Mouse (Mus musculus) liver, embryonic 14.5 days (tissue): ENCODE measurements around the gene Hhex. TPM values are rescaled to one million over a fixed set of nuclear protein-coding genes. Genes with fewer than 3 reads are reported as not detected.

Source experiments
- ATAC-seq: fragments of 200-750 bp; cut with Nextera tagmentation; 2 replicates; pipeline ENCODE4 v1.8.0; 2017; ENCODE audit warnings: moderate number of reproducible peaks, mild to moderate bottlenecking, moderate library complexity; ENCODE audit not compliant: insufficient read depth
- DNase-seq, 3 experiments: peaks; one replicate each; pipeline ENCODE4 v3.0.0-alpha.2; 2012 to 2013; ENCODE audit warnings: low read depth in 3 of 3, low spot score in 3 of 3
- H3K27ac ChIP-seq: fragments of 300-500 bp; sonication (generic); 2 replicates; pipeline ENCODE4 v1.5.1; 2014; ENCODE audit warnings: moderate library complexity, mild to moderate bottlenecking, control low read depth, inconsistent platforms
- H3K27me3 ChIP-seq: fragments of 300-500 bp; sonication (generic); 2 replicates; pipeline ENCODE4 v1.6.1; 2014; ENCODE audit warnings: mild to moderate bottlenecking, low read length, moderate library complexity; ENCODE audit not compliant: control insufficient read depth, insufficient read depth
- H3K36me3 ChIP-seq: fragments of 300-500 bp; sonication (generic); replicated peaks from 2 replicates; pipeline ENCODE4 v1.6.1; 2014; ENCODE audit warnings: low read depth; ENCODE audit not compliant: control insufficient read depth, insufficient read depth
- H3K4me1 ChIP-seq, 2 experiments: fragments of 200-500 bp in 1 of 2; fragments of 300-500 bp in 1 of 2; sonication (generic) in 1 of 2; replicated peaks; 2 replicates each; pipeline ENCODE4 v1.6.1; 2012 to 2014; ENCODE audit warnings: antibody characterized with exemption in 1 of 2, inconsistent platforms in 1 of 2, low read length in 1 of 2; ENCODE audit not compliant: control insufficient read depth in 2 of 2, insufficient read depth in 2 of 2
- H3K4me2 ChIP-seq: fragments of 300-500 bp; sonication (generic); 2 replicates; pipeline ENCODE4 v1.6.1; 2014; ENCODE audit warnings: low read depth, mild to moderate bottlenecking, control low read depth, moderate library complexity
- H3K4me3 ChIP-seq, 2 experiments: fragments of 200-500 bp in 1 of 2; fragments of 300-500 bp in 1 of 2; sonication (generic) in 1 of 2; 2 replicates each; pipeline ENCODE4 v1.5.1; 2012 to 2014; ENCODE audit warnings: low read depth in 2 of 2, low read length in 2 of 2, mild to moderate bottlenecking in 2 of 2, control low read depth in 1 of 2, inconsistent platforms in 1 of 2, moderate library complexity in 1 of 2; ENCODE audit not compliant: insufficient read depth in 1 of 2
- H3K9ac ChIP-seq: fragments of 300-500 bp; sonication (generic); replicated peaks from 2 replicates; pipeline ENCODE4 v1.6.1; 2014; ENCODE audit warnings: mild to moderate bottlenecking, control low read depth, moderate library complexity
- H3K9me3 ChIP-seq: fragments of 300-500 bp; sonication (generic); 2 replicates; pipeline ENCODE4 v1.6.1; 2016; ENCODE audit warnings: low read length, mixed read lengths; ENCODE audit not compliant: control insufficient read depth
- CTCF ChIP-seq: IDR thresholded peaks from 2 replicates; pipeline ENCODE4 v1.5.1; 2016; ENCODE audit warnings: antibody characterized with exemption, low read depth, control low read depth
- EP300 ChIP-seq: IDR thresholded peaks from 2 replicates; pipeline ENCODE4 v1.6.1; 2016; ENCODE audit warnings: antibody characterized with exemption, low read depth
- WGBS: fragments of 180-500 bp; shearing (Covaris S2); extraction: QIAGEN DNeasy Blood & Tissue Kit; methylation state at CpG from one replicate; pipeline ENCODE4 v1.1.7; 2014; ENCODE audit not compliant: insufficient replicate concordance; 5-methylcytosine and 5-hydroxymethylcytosine counted together
- polyA plus RNA-seq, 2 experiments: library from polyadenylated mRNA; depleted of rRNA in 1 of 2; stranded (reverse) in 1 of 2; unstranded in 1 of 2; fragments of >200 nt; fragmentation: Nextera tagmentation in 1 of 2; extraction: Ambion mirVana in 1 of 2; gene quantifications; 2 replicates each; pipeline versions ENCODE4 v1.2.1 to v1.2.3; 2012 to 2014

Gene Hhex
- polyA plus RNA-seq, 2 experiments, result 10.3 to 13.5 TPM

DNA sequence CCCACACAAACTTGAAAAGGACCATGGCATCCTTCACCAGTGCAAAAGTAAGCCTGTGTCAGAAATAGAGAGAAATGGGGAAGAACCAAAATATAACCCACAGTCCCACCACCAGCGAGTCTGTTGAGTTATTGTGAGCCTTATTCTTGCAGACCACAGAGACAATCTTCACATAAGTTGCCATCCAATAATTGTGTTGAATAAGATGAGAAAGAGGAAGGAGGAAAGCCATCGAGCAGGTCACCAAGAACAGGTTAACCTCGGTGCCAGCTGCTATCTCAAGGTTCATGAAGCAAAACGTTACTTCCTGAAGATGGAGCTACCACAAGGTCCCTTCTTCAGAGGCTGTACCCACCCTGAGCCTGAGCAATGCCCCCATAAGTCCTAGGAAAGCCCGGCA, 32.4 kb downstream of the Hhex start:
- H3K27ac ChIP-seq, result no peak overlapping the region
- no peak for DNase-seq
- WGBS, result 24% methylated on average over 5 of the region's 5 CpGs
- H3K9ac ChIP-seq, result no peak overlapping the region
- H3K4me3 ChIP-seq, result no peak overlapping the region
- H3K27me3 ChIP-seq, result no peaks in the 10 kb centered on the region
- no peak for TF ChIP-seq CTCF
- TF ChIP-seq EP300, result no peak
- H3K9me3 ChIP-seq, result no peaks in the 10 kb centered on the region
- H3K36me3 ChIP-seq, result no peaks in the 10 kb centered on the region
- peaks cover 4% of the 10 kb centered on the region in 2 experiments; a peak in 1 of 4 replicates for H3K4me1 ChIP-seq
- no peak overlapping the region for H3K4me2 ChIP-seq
- no peak for ATAC-seq

DNA sequence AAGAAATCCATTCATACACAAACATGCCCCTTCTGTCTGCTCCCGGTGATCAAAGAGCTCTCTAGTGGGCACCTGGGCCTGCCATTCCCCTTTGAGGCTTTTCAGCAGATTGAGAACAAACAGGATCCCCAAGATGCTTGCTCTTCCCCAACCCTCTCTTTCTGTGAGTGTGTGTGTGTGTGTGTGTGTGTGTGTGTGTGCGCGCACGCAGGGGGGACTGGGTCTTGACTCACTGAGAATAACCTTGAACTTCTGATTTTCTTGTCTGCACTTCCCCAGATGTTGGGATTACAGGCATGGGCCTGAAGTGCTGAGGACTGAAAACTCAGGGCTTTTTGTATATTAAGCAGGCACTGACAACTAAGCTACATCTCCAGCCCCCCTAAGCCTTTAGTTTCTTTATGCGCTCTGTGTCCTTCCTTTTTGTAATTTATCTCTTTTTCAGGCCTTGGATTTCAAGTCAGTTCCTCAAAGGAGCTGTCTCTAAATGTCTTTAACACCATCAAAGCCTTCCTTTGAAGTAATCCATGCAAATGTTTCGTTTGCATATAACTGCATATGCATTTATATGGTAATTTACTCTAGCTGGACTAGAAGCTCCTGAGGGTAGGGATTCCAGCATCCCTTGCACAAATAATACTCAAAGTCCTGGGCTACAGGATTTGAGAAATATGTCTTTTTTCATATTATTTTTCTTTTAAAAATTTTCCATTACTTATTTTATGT, 34.4 kb downstream of the Hhex start:
- no peak overlapping the region for H3K9ac ChIP-seq
- H3K36me3 ChIP-seq, result no peaks in the 10 kb centered on the region
- no peaks in the 10 kb centered on the region for H3K9me3 ChIP-seq
- ATAC-seq, result no peak
- 70% methylated on average over 6 of the region's 6 CpGs for WGBS
- no peak overlapping the region for H3K27ac ChIP-seq
- H3K4me1 ChIP-seq, result no peaks in the 10 kb centered on the region; a peak in 1 of 4 replicates
- no peak overlapping the region for H3K4me2 ChIP-seq
- H3K27me3 ChIP-seq, result no peaks in the 10 kb centered on the region
- no peak overlapping the region for H3K4me3 ChIP-seq
- TF ChIP-seq EP300 (no peak), CTCF (no peak)
- DNase-seq, result no peak

GRCm38 (mm10) chr19:37471680-37472079, 37.1 kb downstream of the Hhex start:
- H3K27ac ChIP-seq, result no peak overlapping the region
- DNase-seq, result no peak
- TF ChIP-seq EP300 (no peak), CTCF (no peak)
- H3K36me3 ChIP-seq, result no peaks in the 10 kb centered on the region
- H3K4me1 ChIP-seq, result no peaks in the 10 kb centered on the region; a peak in 1 of 4 replicates
- H3K4me2 ChIP-seq, result no peak overlapping the region
- no peak overlapping the region for H3K9ac ChIP-seq
- 81% methylated on average over 4 of the region's 4 CpGs for WGBS
- no peak for ATAC-seq
- H3K4me3 ChIP-seq, result no peak overlapping the region
- no peaks in the 10 kb centered on the region for H3K9me3 ChIP-seq
- H3K27me3 ChIP-seq, result no peaks in the 10 kb centered on the region

DNA sequence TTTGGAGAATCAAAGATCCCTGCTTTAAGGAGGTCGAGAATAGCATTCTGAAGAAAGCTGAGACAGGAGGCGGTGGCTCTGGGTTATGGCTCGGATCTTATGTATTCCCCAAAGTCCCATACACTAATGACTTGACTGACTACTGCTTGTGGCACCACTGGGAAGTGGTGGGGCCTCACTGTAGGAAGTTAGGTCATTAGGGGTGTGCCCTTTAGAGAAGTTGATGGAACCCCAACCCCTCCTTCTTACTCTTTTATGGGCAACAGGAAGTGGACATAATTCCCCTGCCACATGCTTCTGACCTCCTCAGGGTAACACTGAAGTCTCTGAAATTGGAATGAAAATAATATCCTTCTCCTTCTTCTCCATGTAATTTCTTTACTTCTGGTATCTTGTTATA, 38.0 kb downstream of the Hhex start:
- ATAC-seq (no peak), DNase-seq (no peak)
- WGBS, result 60% methylated on average over 3 of the region's 3 CpGs
- no peaks in the 10 kb centered on the region for H3K9me3 ChIP-seq
- no peak overlapping the region for H3K9ac ChIP-seq
- no peak overlapping the region for H3K27ac ChIP-seq
- H3K4me2 ChIP-seq, result no peak overlapping the region
- TF ChIP-seq EP300, result no peak
- no peak for TF ChIP-seq CTCF
- H3K36me3 ChIP-seq, result no peaks in the 10 kb centered on the region
- no peak overlapping the region for H3K4me3 ChIP-seq
- no peaks in the 10 kb centered on the region; a peak in 1 of 4 replicates for H3K4me1 ChIP-seq
- no peaks in the 10 kb centered on the region for H3K27me3 ChIP-seq

DNA sequence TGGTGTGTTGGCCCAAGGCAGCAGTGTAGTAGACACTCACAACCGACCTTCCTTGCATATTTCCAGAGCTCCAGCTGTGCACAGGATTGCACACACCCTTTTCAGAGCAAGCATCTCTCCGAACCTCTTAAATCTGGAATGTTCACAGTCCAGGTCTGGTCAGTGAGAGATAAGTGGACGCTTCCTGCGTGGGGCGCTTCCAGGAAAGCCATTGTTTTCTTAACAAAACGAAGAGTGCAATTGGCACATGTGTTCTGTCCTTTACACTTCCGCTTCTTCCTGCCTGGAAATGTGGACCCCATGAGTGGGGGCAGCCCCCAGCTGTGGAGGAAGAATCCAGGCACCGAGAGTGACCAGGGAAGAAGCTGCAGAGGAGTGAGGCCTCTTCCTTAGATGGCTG, 47.1 kb downstream of the Hhex start:
- no peak for TF ChIP-seq EP300
- no peak for TF ChIP-seq CTCF
- 33% methylated on average over 8 of the region's 8 CpGs for WGBS
- ATAC-seq (no peak), DNase-seq (no peak)
- Histone ChIP-seq H3K4me3 (no peak overlapping the region), H3K36me3 (no peaks in the 10 kb centered on the region), H3K4me2 (no peak overlapping the region), H3K27ac (no peak overlapping the region), H3K27me3 (no peaks in the 10 kb centered on the region), H3K9ac (no peak overlapping the region), H3K9me3 (no peaks in the 10 kb centered on the region), H3K4me1 (peaks cover 0 to 4% of the 10 kb centered on the region in 2 experiments; a peak in 2 of 4 replicates)
